Mouse (Mus musculus): ENCODE results near the gene Igfals. TPM values are rescaled to one million over a fixed set of nuclear protein-coding genes. Genes with fewer than 3 reads are reported as not detected.

Gene Igfals
- polyA plus RNA-seq, 1 experiment, result 50.6 TPM

- no peak for DNase-seq
- Histone ChIP-seq H3K4me1 (ENCODE audit: control insufficient read depth, insufficient read depth, low read length) (peaks cover 8% of the 10 kb centered on the region; the same call in 1 of the 2 replicates), H3K4me3 (ENCODE audit: insufficient read depth, low read depth, low read length) (peak overlapping the region; percentile 60), H3K36me3 (ENCODE audit: control insufficient read depth, insufficient read depth, low read length) (no peaks in the 10 kb centered on the region; the same call in 1 of the 2 replicates), H3K27me3 (replicated peaks; ENCODE audit: control insufficient read depth, insufficient read depth, low read length) (no peaks in the 10 kb centered on the region), H3K27ac (ENCODE audit: insufficient read depth, low read depth, low read length) (peak overlapping the region; percentile 43)
- WGBS, result under 1% methylated on average over 20 of the region's 20 CpGs
- no peak for TF ChIP-seq CTCF (conservative IDR thresholded peaks at IDR 0.05; ENCODE audit: insufficient read depth, insufficient read length, low read depth, low read length)
- no peak for TF ChIP-seq POLR2A (IDR thresholded peaks at IDR 0.05; ENCODE audit: low read depth, low read length)
Observed at GRCm38 (mm10) chr17:24850773-24851127, 15.0 kb upstream of the Igfals start.

- no peaks in the 10 kb centered on the region for H3K27me3 ChIP-seq (replicated peaks; ENCODE audit: control insufficient read depth, insufficient read depth, low read length)
- no peak for TF ChIP-seq CTCF (conservative IDR thresholded peaks at IDR 0.05; ENCODE audit: insufficient read depth, insufficient read length, low read depth, low read length)
- no peak for TF ChIP-seq POLR2A (IDR thresholded peaks at IDR 0.05; ENCODE audit: low read depth, low read length)
- no peaks in the 10 kb centered on the region; the same call in 1 of the 2 replicates for H3K36me3 ChIP-seq (ENCODE audit: control insufficient read depth, insufficient read depth, low read length)
- H3K4me1 ChIP-seq (ENCODE audit: control insufficient read depth, insufficient read depth, low read length), result peaks cover 14% of the 10 kb centered on the region; the same call in 1 of the 2 replicates
- WGBS, result 56% methylated on average over 10 of the region's 10 CpGs
- H3K4me3 ChIP-seq (ENCODE audit: insufficient read depth, low read depth, low read length), result peak overlapping the region; percentile 60
- DNase-seq, result no peak
- H3K27ac ChIP-seq (ENCODE audit: insufficient read depth, low read depth, low read length), result 0 out of 2 replicates have a peak overlapping the region, but pooled peaks have one; percentile 43
Observed at GRCm38 (mm10) chr17:24851381-24852125, 14.2 kb upstream of the Igfals start.

GRCm38 (mm10) chr17:24855838-24856464 is 9.8 kb upstream of the Igfals start:
- Histone ChIP-seq H3K4me1 (ENCODE audit: control insufficient read depth, insufficient read depth, low read length) (peaks cover 27% of the 10 kb centered on the region; the same call in 1 of the 2 replicates), H3K36me3 (ENCODE audit: control insufficient read depth, insufficient read depth, low read length) (peaks cover 1% of the 10 kb centered on the region), H3K4me3 (ENCODE audit: insufficient read depth, low read depth, low read length) (no peak overlapping the region), H3K27me3 (replicated peaks; ENCODE audit: control insufficient read depth, insufficient read depth, low read length) (no peaks in the 10 kb centered on the region), H3K27ac (ENCODE audit: insufficient read depth, low read depth, low read length) (peak overlapping the region; percentile 81)
- no peak for TF ChIP-seq CTCF (conservative IDR thresholded peaks at IDR 0.05; ENCODE audit: insufficient read depth, insufficient read length, low read depth, low read length)
- no peak for TF ChIP-seq POLR2A (IDR thresholded peaks at IDR 0.05; ENCODE audit: low read depth, low read length)
- DNase-seq, result peak; percentile 59
- WGBS, result 58% methylated on average over 3 of the region's 3 CpGs

- peaks cover 5% of the 10 kb centered on the region for H3K36me3 ChIP-seq (ENCODE audit: control insufficient read depth, insufficient read depth, low read length)
- no peak for DNase-seq
- WGBS, result 82% methylated on average over 13 of the region's 13 CpGs
- peaks cover 27% of the 10 kb centered on the region; the same call in 1 of the 2 replicates for H3K4me1 ChIP-seq (ENCODE audit: control insufficient read depth, insufficient read depth, low read length)
- H3K4me3 ChIP-seq (ENCODE audit: insufficient read depth, low read depth, low read length), result no peak overlapping the region
- peak overlapping the region; percentile 81 for H3K27ac ChIP-seq (ENCODE audit: insufficient read depth, low read depth, low read length)
- TF ChIP-seq POLR2A (IDR thresholded peaks at IDR 0.05; ENCODE audit: low read depth, low read length), result no peak
- TF ChIP-seq CTCF (conservative IDR thresholded peaks at IDR 0.05; ENCODE audit: insufficient read depth, insufficient read length, low read depth, low read length), result no peak
- H3K27me3 ChIP-seq (replicated peaks; ENCODE audit: control insufficient read depth, insufficient read depth, low read length), result no peaks in the 10 kb centered on the region
Observed at GRCm38 (mm10) chr17:24856589-24856988, 9.2 kb upstream of the Igfals start.

GRCm38 (mm10) chr17:24857831-24858470 is 7.8 kb upstream of the Igfals start:
- 38% methylated on average over 8 of the region's 8 CpGs for WGBS
- Histone ChIP-seq H3K4me1 (ENCODE audit: control insufficient read depth, insufficient read depth, low read length) (peaks cover 23% of the 10 kb centered on the region; the same call in 1 of the 2 replicates), H3K27ac (ENCODE audit: insufficient read depth, low read depth, low read length) (peak overlapping the region; percentile 69), H3K36me3 (ENCODE audit: control insufficient read depth, insufficient read depth, low read length) (peaks cover 5% of the 10 kb centered on the region), H3K4me3 (ENCODE audit: insufficient read depth, low read depth, low read length) (peak overlapping the region; percentile 14; the same call in 1 of the 2 replicates), H3K27me3 (replicated peaks; ENCODE audit: control insufficient read depth, insufficient read depth, low read length) (no peaks in the 10 kb centered on the region)
- peak; percentile 95 for DNase-seq
- TF ChIP-seq CTCF (conservative IDR thresholded peaks at IDR 0.05; ENCODE audit: insufficient read depth, insufficient read length, low read depth, low read length) (no peak), POLR2A (IDR thresholded peaks at IDR 0.05; ENCODE audit: low read depth, low read length) (no peak)

- Histone ChIP-seq H3K27ac (ENCODE audit: insufficient read depth, low read depth, low read length) (no peak overlapping the region), H3K27me3 (replicated peaks; ENCODE audit: control insufficient read depth, insufficient read depth, low read length) (no peaks in the 10 kb centered on the region), H3K36me3 (ENCODE audit: control insufficient read depth, insufficient read depth, low read length) (peaks cover 5% of the 10 kb centered on the region), H3K4me3 (ENCODE audit: insufficient read depth, low read depth, low read length) (no peak overlapping the region), H3K4me1 (ENCODE audit: control insufficient read depth, insufficient read depth, low read length) (peaks cover 23% of the 10 kb centered on the region; the same call in 1 of the 2 replicates)
- DNase-seq, result no peak
- no peak for TF ChIP-seq POLR2A (IDR thresholded peaks at IDR 0.05; ENCODE audit: low read depth, low read length)
- no peak for TF ChIP-seq CTCF (conservative IDR thresholded peaks at IDR 0.05; ENCODE audit: insufficient read depth, insufficient read length, low read depth, low read length)
- 73% methylated on average over 6 of the region's 6 CpGs for whole genome bisulfite sequencing
Observed at GRCm38 (mm10) chr17:24858967-24859366, 6.8 kb upstream of the Igfals start.
